Mouse (Mus musculus) c-Kit-positive CD71-positive TER-119-positive erythroid progenitor cells, embryonic 14.5 days (primary cell): ENCODE measurements around the gene Tmem74b.
A peak's percentile ranks its signal among the peaks of the same experiment; 100 is the strongest.

Experiments
- DNase-seq: peaks from one replicate; pipeline ENCODE4 v3.0.0-alpha.2; 2013; ENCODE audit warnings: low spot score

The Tmem74b gene

DNA sequence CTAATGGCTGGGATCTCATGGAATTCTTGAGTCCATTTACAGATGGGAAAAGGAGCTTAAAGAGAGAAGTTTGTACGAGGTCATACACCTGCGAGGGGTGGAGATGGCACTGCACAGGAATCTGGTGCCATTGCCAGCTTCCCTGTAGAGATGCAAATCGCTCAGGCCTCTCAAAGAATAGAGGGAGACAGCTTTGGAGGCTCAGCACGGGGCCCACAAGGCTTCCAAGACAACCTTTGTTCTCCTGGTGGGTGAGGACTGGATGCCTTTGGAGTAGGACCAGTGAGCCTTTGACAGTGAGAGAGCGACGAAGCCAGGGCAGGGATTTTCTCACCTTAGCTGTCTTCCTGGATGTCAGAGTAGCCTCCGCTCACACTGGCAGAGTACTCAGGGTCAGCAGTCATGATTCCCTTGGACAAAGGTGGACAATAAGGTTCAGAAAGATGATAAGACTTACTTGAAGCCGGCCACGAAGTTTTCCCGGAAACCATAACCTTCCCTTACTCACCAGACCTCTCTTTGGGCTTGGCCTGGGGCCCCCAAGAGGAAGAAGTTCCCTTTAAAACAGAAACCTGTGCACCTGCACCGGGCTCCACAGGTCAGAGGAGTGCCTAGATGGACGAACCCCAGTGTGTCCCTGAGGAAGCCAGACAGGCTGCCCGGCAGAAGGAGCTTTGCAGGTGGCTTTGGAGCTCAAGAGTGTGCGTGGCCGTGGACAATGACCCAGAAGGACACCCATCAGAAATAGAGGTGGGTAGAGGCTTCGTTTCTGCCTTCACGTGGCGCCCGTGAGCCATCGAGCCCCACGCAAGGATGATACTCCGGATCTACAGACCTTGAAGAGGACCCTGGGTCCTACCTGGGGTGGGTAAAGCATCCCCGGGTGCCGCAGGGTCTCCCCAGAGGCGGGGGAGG, at the start of gene Tmem74b:
Tmem74b (plus strand) TSS at position 778 of the 915 bp plus-strand sequence.
- DNase-seq, result no peak

DNA sequence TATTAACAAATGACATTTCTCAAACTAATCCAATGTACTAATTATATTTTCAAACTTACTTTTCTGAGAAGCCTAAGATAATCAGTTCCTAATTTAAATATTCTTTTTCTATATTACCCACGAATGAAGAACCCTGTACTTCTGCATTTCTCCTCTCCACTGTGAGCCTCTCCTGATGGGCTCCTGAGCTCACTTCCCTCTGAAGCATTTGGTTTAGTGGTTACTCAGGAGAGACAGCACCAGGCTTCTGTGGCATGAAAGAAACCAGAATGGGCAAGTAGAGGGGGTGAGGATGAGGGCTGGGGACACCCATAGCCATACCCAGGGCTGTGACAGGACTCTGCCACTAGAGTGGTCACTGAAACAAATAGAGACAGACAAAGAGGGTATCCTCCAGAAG, 49.8 kb upstream of the Tmem74b start:
- no peak for DNase-seq

- no peak for DNase-seq
These were observed 33.4 kb upstream of the Tmem74b start, which contains the start of gene Rad21l for GRCm38 (mm10) chr2:151668433-151668832. Gene Rad21l, minus strand, starts transcription at chr2:151668533.

- peak; percentile 6 for DNase-seq
These were observed 31.5 kb upstream of the Tmem74b start for GRCm38 (mm10) chr2:151670026-151670967.

DNA sequence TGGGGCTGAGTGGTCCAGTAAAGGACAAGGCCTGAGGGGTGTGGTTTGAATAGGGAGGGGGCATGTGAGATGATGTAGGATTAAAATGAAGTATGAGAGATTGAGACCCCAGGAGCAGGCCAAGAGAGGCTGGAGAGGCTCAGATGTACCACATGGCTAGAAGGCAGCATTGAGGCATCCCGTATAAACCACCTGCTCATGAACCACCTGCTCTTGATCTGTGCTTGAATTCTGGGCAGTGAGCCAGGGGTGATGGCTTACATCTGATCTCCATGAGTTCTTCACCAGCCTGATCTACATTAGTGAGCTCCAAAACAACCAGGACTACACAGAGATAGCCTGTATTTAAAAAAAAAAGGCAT, 30.9 kb upstream of the Tmem74b start:
- DNase-seq, result no peak

- no peak for DNase-seq
These were observed 25.6 kb upstream of the Tmem74b start for GRCm38 (mm10) chr2:151676234-151676633.

GRCm38 (mm10) chr2:151682357-151682756, 19.5 kb upstream of the Tmem74b start:
- no peak for DNase-seq

DNA sequence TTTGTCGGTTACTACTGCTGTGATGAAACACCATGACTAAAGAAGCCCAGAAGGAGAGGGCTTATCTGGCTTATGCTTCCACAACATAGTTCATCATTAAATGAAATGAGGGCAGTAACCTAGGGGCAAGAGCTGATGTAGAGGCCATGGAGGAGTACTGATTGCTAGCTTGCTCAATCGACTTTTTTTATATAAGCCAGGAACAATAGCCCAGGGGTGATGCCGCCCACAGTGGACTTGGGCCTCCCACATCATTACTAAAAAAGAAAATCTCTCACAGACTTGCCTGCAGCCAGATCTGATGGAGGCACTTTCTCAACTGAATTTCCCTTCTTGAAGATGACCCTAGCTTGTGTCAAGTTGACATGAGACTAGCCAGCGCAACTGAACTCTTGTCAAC, 18.8 kb upstream of the Tmem74b start:
- DNase-seq, result no peak

- no peak for DNase-seq
These were observed 490 bp downstream of the Tmem74b start for GRCm38 (mm10) chr2:151702146-151702850.

- no peak for DNase-seq
These were observed 1.0 kb downstream of the Tmem74b start for GRCm38 (mm10) chr2:151702851-151703190.

DNA sequence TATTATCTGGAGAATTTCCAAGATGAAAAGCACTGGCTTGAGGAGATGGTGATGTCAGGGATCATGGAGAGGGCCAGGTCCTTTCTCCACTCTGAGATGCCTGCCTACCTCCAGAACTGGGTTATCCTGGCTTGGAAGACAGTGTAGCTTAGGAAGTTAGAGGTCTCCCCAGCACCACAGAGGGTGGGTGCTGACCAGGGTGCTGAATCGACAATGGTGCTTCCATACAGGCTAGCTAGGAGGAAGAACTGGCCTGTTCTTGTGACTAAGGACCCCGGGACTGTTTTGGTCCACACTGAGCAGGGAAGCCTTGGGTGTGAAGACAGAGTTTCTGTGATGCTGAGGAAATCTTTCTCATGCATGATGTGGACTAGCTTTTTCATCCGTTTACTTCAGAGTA, 10.8 kb downstream of the Tmem74b start:
- peak; percentile 15 for DNase-seq

DNA sequence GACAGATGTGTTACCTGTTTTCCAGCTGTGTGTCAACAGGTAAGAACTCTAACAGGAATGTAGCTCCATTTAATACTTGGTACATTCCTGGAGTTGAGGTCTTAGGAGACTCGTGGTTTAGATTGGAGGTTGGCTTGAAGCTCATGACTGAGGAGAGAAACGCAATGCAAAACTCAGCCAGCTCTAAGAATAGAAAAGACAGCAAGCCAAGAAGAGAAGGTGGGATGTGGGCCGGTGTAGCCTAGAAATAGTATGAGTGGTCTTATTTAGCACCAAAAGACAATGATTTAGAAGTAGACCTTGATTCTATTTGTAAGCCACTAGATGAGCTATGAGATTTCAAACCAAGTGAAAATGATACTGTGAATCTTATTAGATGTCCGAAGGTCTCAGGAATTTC, 13.7 kb downstream of the Tmem74b start:
- DNase-seq, result no peak

GRCm38 (mm10) chr2:151716318-151717055, 14.7 kb downstream of the Tmem74b start:
- DNase-seq, result no peak

DNA sequence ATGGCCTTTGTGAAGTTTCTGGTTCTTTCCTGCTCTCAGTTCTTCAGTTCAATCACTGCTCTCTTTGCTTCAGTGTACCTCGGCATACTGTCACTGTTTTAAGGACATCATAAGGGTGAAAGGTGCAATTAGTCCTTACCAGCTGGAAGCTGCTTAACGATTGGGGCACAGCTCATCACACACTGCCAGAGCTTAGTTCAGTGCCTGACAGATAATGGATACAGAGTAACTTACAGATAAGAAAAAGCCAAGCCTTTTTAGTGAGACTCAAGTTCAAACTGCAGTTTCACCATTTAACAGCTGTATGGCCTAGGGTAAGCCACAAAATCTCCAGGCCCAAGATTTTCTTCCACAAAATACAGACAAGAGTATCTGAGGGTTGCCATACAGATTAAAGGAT, 22.3 kb downstream of the Tmem74b start:
- DNase-seq, result no peak

- no peak for DNase-seq
These were observed 31.5 kb downstream of the Tmem74b start for GRCm38 (mm10) chr2:151733151-151733865.

GRCm38 (mm10) chr2:151735422-151735821, 33.6 kb downstream of the Tmem74b start:
- DNase-seq, result no peak

- peak; percentile 42 for DNase-seq
These were observed 36.7 kb downstream of the Tmem74b start for GRCm38 (mm10) chr2:151738460-151738859.

DNA sequence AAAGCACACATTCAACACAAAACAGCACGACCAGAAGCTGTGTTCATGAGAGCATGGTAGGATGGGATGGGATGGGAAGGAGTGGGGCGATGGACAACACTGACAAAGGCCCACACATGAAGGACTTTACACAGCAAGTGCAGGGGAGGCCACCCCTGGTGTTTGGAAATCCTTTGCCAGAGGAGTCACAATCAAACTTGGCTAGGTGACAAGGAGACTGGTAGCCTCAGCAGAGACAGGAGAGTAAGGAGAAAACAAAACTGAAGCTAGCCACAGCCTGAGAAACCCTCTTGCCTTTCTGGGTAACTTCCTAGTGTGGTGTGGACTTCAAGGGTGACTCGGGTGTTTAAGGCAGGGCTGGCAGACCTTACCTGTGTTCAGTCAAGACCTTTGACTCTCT, 37.3 kb downstream of the Tmem74b start:
- DNase-seq, result no peak

DNA sequence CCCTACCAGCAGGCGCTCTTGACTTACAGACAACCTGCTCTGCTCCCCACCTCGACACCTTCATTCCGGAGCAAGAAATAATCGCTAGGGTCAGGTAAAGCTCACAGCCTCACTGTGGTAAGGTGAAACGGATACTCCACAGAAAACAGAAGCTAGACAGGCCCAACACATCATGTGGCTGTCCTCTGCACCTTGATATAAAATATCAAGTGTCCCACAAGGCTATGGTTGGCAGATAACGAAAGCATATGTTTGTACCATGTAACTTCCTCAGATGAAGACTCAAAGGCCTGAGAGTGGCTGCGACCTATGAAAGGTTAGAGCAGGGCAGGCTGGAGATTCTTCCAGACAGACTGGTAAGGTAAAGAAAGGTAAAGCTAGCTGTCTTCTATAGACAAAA, 37.7 kb downstream of the Tmem74b start:
- peak; percentile 47 for DNase-seq

- peak; percentile 88 for DNase-seq
These were observed 39.1 kb downstream of the Tmem74b start for GRCm38 (mm10) chr2:151740741-151741526.
